Mouse (Mus musculus) heart, postnatal 0 days (tissue): ENCODE results near the gene Gm8180. TPM values are rescaled to one million over a fixed set of nuclear protein-coding genes. Genes with fewer than 3 reads are reported as not detected.
A peak's percentile ranks its signal among the peaks of the same experiment; 100 is the strongest.
"Not testable (repeated sequence)": the region's sequence is repeated elsewhere in the genome, so short reads cannot be mapped to it uniquely, and the experiment has no call there.

ENCODE experiments used
- ATAC-seq: fragments of 200-750 bp; cut with Nextera tagmentation; 2 replicates; pipeline ENCODE4 v1.8.0; 2017; ENCODE audit warnings: low read depth, moderate number of reproducible peaks, moderate library complexity; ENCODE audit not compliant: insufficient read depth
- DNase-seq: peaks from one replicate; pipeline ENCODE4 v3.0.0-alpha.2; 2016; ENCODE audit warnings: low spot score
- H3K27ac ChIP-seq: fragments of 300-500 bp; sonication (generic); 2 replicates; pipeline ENCODE4 v1.5.1; 2014; ENCODE audit warnings: low read depth, mild to moderate bottlenecking
- H3K27me3 ChIP-seq: fragments of 300-500 bp; sonication (generic); 2 replicates; pipeline ENCODE4 v1.6.1; 2014; ENCODE audit warnings: low read length, mixed read lengths; ENCODE audit not compliant: control insufficient read depth, insufficient read depth
- H3K36me3 ChIP-seq: fragments of 300-500 bp; sonication (generic); replicated peaks from 2 replicates; pipeline ENCODE4 v1.6.1; 2014; ENCODE audit warnings: low read length, mixed read lengths; ENCODE audit not compliant: control insufficient read depth, insufficient read depth
- H3K4me1 ChIP-seq: fragments of 300-500 bp; sonication (generic); 2 replicates; pipeline ENCODE4 v1.6.1; 2014; ENCODE audit warnings: antibody characterized with exemption; ENCODE audit not compliant: control insufficient read depth, insufficient read depth
- H3K4me2 ChIP-seq: fragments of 300-500 bp; sonication (generic); 2 replicates; pipeline ENCODE4 v1.6.1; 2014; ENCODE audit warnings: low read depth, mild to moderate bottlenecking, low read length, moderate library complexity
- H3K4me3 ChIP-seq: fragments of 300-500 bp; sonication (generic); 2 replicates; pipeline ENCODE4 v1.5.1; 2014; ENCODE audit warnings: low read depth, low read length
- H3K9ac ChIP-seq: fragments of 300-500 bp; sonication (generic); replicated peaks from 2 replicates; pipeline ENCODE4 v1.6.1; 2014; ENCODE audit warnings: low read depth, low read length, mixed read lengths
- H3K9me3 ChIP-seq: fragments of 300-500 bp; sonication (generic); replicated peaks from 2 replicates; pipeline ENCODE4 v1.6.1; 2016; ENCODE audit warnings: low read length; ENCODE audit not compliant: control insufficient read depth
- CTCF ChIP-seq: IDR thresholded peaks from 2 replicates; pipeline ENCODE4 v1.5.1; 2016; ENCODE audit warnings: antibody characterized with exemption, control low read depth, low read depth
- WGBS: fragments of 180-500 bp; shearing (Covaris S2); extraction: QIAGEN DNeasy Blood & Tissue Kit; methylation state at CpG from one replicate; pipeline ENCODE4 v1.1.7; 2014; 5-methylcytosine and 5-hydroxymethylcytosine counted together
- polyA plus RNA-seq: library from polyadenylated mRNA; unstranded; fragments of >200 nt; fragmentation: Nextera tagmentation; extraction: Ambion mirVana; gene quantifications from 2 replicates; pipeline ENCODE4 v1.2.1, GENCODE M21; 2015
- total RNA-seq: library from RNA; depleted of rRNA; stranded (reverse); fragments of >200 nt; gene quantifications from 2 replicates; pipeline ENCODE4 v1.2.3, GENCODE M21; 2014; ENCODE audit warnings: low replicate concordance; rRNA removed

Gene Gm8180
- total RNA-seq (not detected in 2 replicates), polyA plus RNA-seq (not detected in 2 replicates)

DNA sequence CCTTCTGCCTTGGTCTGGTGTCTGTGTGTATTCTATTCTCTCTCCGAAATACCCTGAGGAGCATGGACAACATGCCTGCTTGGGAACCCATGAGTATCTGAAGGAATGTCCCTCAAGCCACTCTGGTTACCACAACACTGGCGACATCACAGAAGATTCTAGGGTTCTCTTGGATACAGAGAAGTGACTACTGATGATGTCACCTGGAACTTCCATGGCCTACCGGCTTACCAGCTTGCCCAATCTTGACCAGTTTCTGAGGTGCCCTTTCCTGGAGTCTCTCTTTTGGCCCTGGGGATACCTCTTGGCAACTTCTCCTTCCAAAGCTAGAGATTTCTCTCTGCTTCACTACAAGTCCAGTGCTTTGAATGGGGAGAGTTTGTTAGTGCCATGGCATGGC is at the start of gene Gm8180:
TSS of gene Gm8180 (minus strand) at position 101 of the 400 bp plus-strand sequence.
- ATAC-seq, H3K27me3 ChIP-seq, H3K4me2 ChIP-seq, DNase-seq, H3K9ac ChIP-seq, H3K27ac ChIP-seq, H3K4me1 ChIP-seq, H3K36me3 ChIP-seq, H3K4me3 ChIP-seq, H3K9me3 ChIP-seq: not testable (repeated sequence)
- 75% methylated on average over 3 of the region's 3 CpGs for WGBS

DNA sequence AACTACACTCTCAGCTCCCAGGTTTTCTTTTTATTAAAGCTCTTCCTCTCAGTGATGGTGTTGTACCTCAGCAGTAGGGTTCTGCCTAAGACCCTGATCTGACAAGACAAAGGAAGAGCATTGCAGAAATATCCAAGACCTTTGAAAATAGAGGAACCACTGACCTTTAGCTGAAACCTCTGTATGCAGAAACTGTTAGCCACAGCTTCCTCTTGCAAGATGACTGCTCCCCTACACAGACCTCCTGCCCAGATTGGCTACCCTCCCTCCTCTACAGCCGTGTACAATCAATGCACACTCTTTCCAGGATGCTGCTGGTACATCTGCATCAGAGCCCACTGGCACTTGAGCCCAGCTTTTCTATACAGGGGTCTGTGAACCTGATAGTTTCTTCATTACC is 45.8 kb upstream of the Gm8180 start:
- H3K36me3 ChIP-seq, H3K9me3 ChIP-seq, ATAC-seq, H3K4me1 ChIP-seq, H3K27ac ChIP-seq, H3K27me3 ChIP-seq, H3K9ac ChIP-seq, DNase-seq, H3K4me2 ChIP-seq, H3K4me3 ChIP-seq: not testable (repeated sequence)
- 43% methylated on average over 1 of the region's 1 CpGs for WGBS

DNA sequence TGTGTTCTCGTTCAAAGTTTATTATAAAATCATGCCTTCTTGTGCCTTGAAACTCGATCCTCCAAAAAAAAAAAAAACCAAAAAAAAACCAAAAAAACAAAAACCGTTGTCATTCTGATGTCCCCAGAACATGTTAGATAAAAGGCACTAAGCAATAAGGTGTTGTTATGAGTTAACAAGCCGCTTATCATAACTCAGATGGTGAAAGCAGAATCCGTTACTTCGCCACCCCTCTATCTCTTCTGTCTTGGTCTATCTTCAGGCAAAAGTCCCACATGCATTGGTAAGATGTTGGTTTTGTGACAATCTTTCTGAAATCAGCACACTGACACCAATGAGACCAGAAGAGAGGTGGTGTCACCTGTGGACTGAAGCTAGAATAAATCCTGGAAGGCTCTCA is 39.6 kb upstream of the Gm8180 start:
- H3K4me3 ChIP-seq, H3K27me3 ChIP-seq, DNase-seq, H3K4me1 ChIP-seq, H3K9ac ChIP-seq, H3K9me3 ChIP-seq, ATAC-seq, H3K4me2 ChIP-seq, H3K27ac ChIP-seq, H3K36me3 ChIP-seq: not testable (repeated sequence)
- WGBS, result 76% methylated on average over 6 of the region's 6 CpGs

DNA sequence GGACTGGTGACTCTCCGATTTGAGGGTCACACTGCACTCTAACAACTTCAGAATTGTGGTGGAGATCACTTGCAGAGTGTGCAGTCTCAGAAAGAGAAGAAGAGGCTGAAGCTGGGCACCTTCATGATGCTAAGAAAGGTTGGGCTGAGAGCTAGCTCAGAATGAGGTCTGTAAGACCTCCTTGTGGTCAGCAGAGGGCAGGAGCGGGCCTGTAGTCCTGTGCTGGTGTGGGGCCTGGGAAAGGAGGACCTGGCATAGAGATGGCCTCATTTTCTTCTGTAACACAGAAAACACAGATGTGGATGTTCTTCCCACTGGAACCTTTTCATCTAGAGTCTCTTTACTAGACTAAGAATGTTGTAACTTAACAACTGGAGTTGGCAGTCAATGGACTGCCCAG is 37.3 kb upstream of the Gm8180 start:
- not testable (repeated sequence) for H3K4me2 ChIP-seq, H3K4me3 ChIP-seq, ATAC-seq, H3K9me3 ChIP-seq, H3K4me1 ChIP-seq, H3K36me3 ChIP-seq, DNase-seq, H3K27me3 ChIP-seq, H3K9ac ChIP-seq, H3K27ac ChIP-seq
- 41% methylated on average over 1 of the region's 2 CpGs for WGBS

DNA sequence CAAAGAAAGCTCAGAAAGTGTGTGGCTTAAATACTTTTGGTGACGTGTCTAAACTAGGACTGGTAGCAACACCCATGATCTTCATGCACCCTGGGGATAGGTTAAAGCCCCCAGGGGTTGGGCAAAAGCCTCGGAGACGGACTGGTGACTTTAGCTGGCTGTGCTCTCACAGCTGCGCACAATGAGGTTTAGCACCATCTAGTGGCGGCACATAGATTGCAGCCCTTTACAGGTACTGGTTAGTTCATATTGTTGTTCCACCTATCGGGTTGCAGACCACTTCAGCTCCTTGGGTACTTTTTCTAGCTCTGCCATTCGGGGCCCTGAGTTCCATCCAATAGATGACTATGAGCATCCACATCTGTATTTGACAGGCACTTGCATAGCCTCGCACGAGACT is 27.9 kb upstream of the Gm8180 start:
- 62% methylated on average over 5 of the region's 9 CpGs for WGBS
- H3K4me3 ChIP-seq, DNase-seq, H3K9me3 ChIP-seq, H3K27ac ChIP-seq, ATAC-seq, H3K4me2 ChIP-seq, H3K9ac ChIP-seq, H3K4me1 ChIP-seq, H3K36me3 ChIP-seq, H3K27me3 ChIP-seq: not testable (repeated sequence)
- TF ChIP-seq CTCF, result peak; percentile 48

DNA sequence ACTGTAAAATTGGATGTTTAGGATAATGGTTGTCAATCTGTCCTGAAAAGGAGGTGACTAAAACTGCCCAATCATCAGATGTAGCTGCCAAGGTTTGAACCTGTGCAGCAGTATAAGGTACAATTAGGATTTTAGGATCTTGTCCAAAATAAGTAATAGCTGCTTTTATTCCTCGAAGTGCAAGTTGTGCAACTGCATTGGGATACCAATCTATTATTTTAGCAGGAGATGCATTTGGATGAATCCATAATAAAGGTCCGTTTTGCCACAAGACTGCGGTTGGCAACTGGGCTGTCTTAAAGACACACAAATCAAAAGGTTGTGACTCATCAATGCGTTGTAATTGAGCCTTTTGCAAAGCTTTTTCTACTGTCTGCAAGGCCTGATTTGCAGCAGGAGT is 23.6 kb upstream of the Gm8180 start:
- not testable (repeated sequence) for H3K4me1 ChIP-seq, H3K27me3 ChIP-seq, ATAC-seq, H3K9me3 ChIP-seq, H3K27ac ChIP-seq, DNase-seq, H3K9ac ChIP-seq, H3K4me3 ChIP-seq, H3K36me3 ChIP-seq, H3K4me2 ChIP-seq
- 67% methylated on average over 3 of the region's 4 CpGs for WGBS
